Mouse (Mus musculus): ENCODE data around the gene Gm428. TPM values are rescaled to one million over a fixed set of nuclear protein-coding genes. Genes with fewer than 3 reads are reported as not detected.
"Not testable (repeated sequence)": the region's sequence is repeated elsewhere in the genome, so short reads cannot be mapped to it uniquely, and the experiment has no call there.

Gene Gm428
- not detected for total RNA-seq (2021)

DNA sequence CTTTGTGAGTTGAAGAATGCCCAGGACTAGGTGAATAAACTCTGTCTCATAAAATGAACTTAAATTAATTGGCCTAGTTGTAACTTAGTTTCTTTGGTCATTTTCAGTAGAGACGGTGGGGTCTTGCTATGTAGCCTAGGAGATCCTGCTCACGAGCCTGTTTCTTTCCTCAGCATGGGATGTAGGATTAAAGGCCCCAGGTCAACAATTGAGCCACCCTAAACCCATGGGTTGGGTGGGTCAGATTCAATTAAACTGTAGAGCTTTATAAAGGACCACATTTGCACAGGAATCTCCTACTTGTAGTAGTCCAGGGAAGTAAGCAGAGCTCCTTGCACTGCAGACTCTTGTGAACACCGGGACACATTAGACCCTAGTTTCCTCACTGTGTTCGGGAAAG is at the start of gene Gm428:
Gene Gm428, plus strand, starts transcription at position 301 of the 400 bp plus-strand sequence.
- DNase-seq (ENCODE audit: low spot score in 2 of 2); intact Hi-C loops (cut with DNase I): not testable (repeated sequence)

DNA sequence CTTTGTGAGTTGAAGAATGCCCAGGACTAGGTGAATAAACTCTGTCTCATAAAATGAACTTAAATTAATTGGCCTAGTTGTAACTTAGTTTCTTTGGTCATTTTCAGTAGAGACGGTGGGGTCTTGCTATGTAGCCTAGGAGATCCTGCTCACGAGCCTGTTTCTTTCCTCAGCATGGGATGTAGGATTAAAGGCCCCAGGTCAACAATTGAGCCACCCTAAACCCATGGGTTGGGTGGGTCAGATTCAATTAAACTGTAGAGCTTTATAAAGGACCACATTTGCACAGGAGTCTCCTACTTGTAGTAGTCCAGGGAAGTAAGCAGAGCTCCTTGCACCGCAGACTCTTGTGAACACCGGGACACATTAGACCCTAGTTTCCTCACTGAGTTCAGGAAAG is 45.5 kb upstream of the Gm428 start, which contains the start of gene Gm11236:
Gene Gm11236, plus strand, starts transcription at position 301 of the 400 bp plus-strand sequence.
- DNase-seq (ENCODE audit: low spot score in 2 of 2); intact Hi-C loops (cut with DNase I): not testable (repeated sequence)

GRCm38 (mm10) chr4:73661864-73662263 is 21.5 kb upstream of the Gm428 start:
- not testable (repeated sequence) for DNase-seq (ENCODE audit: low spot score in 2 of 2)

GRCm38 (mm10) chr4:73668054-73668453 is 15.3 kb upstream of the Gm428 start, which contains the start of gene Gm11239:
TSS of gene Gm11239 (plus strand) at chr4:73668354.
- intact Hi-C loops (cut with DNase I); DNase-seq (ENCODE audit: low spot score in 2 of 2): not testable (repeated sequence)

More at GRCm38 (mm10) chr4:73661864-73662263, 21.5 kb upstream of the Gm428 start:
- intact Hi-C loops (cut with DNase I): not testable (repeated sequence)

GRCm38 (mm10) chr4:73718761-73719160 is 35.4 kb downstream of the Gm428 start:
- intact Hi-C loops (cut with DNase I): no loop called here
- no peak for DNase-seq (ENCODE audit: low spot score in 2 of 2)

DNA sequence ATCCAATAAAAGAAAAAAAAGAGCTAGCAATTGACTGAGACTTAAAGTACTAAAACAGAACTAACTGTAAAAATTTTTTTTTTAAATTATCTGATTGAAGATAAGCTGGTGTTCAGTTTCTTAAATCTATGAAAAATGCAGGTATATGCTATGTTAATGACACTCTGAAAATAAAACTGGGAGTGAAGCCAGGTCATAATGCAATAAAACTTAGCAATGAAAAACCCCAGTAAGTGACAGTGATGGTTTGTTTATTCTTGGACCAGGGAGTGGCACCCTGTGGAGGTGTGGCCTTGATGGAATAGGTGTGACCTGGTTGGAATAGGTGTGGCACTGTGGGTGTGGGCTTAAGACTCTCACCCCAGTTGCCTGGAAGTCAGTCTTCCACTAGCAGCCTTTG is 36.5 kb downstream of the Gm428 start:
- intact Hi-C loops (cut with DNase I): no loop called here
- no peak for DNase-seq (ENCODE audit: low spot score in 2 of 2)

Other genes starting within 250 kb of the Gm428 start
- not detected for gene Gm11238, start 75.6 kb upstream of the Gm428 start, total RNA-seq (2021)
- not detected for gene Gm11237, start 60.5 kb upstream of the Gm428 start, total RNA-seq (2021)
- gene Gm11236, start 45.4 kb upstream of the Gm428 start, total RNA-seq (2021): not detected
- not detected for gene Gm11239, start 15.2 kb upstream of the Gm428 start, total RNA-seq (2021)
- gene Rasef, start 107.5 kb downstream of the Gm428 start, total RNA-seq (2021): under 1 TPM in 1 of 2 experiments, not detected in 1; 0.11 TPM
- not detected for gene Gm11758, start 192.8 kb downstream of the Gm428 start, total RNA-seq (2021)
- not detected for gene Gm11757, start 207.6 kb downstream of the Gm428 start, total RNA-seq (2021)
- not detected for gene Gm13871, start 222.4 kb downstream of the Gm428 start, total RNA-seq (2021)
- not detected for gene Gm11756, start 237.2 kb downstream of the Gm428 start, total RNA-seq (2021)